Mouse (Mus musculus): ENCODE measurements around the gene Madd. TPM values are rescaled to one million over a fixed set of nuclear protein-coding genes. Genes with fewer than 3 reads are reported as not detected.

Gene Madd
- polyA plus RNA-seq, 1 experiment from 2014 or later, result 21.4 TPM

DNA sequence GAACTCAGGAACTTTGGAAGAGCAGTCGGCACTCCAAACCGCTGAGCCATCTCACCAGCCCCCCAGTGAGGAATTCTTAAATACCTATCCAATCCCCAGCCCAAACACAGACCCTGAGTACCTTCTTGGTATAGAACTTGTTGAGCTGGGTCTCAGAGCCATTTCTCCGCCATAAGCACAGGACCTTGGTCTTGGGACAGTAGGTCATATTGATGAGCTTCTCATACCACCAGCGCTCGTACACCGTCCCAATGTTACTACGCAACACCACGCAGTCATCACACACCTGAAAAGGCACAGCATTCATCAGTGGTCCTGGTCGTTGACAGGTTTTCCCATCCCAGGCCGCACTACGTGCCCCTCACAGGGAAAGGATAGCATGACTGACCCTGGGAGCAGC is 40.2 kb downstream of the Madd start:
- H3K4me2 ChIP-seq (ENCODE audit: low read depth), result no peak overlapping the region
- WGBS, result 95% methylated on average over 11 of the region's 11 CpGs
- ATAC-seq (ENCODE audit: insufficient read depth, low FRiP score, low TSS enrichment), result no peak
- H3K4me1 ChIP-seq (ENCODE audit: control insufficient read depth, insufficient read depth, low read length), result no peaks in the 10 kb centered on the region
- H3K27me3 ChIP-seq (ENCODE audit: control insufficient read depth, insufficient read depth, low read length), result no peaks in the 10 kb centered on the region
- no peak for DNase-seq (ENCODE audit: low spot score)
- no peak overlapping the region for H3K9ac ChIP-seq (ENCODE audit: low read length)
- H3K27ac ChIP-seq (ENCODE audit: low read depth, low read length), result no peak overlapping the region
- H3K36me3 ChIP-seq (ENCODE audit: control insufficient read depth, insufficient read depth, low read length), result peaks cover 5% of the 10 kb centered on the region; the same call in 1 of the 2 replicates
- H3K9me3 ChIP-seq (ENCODE audit: control insufficient read depth, low read length), result no peaks in the 10 kb centered on the region
- no peak overlapping the region for H3K4me3 ChIP-seq (ENCODE audit: low read depth, low read length)

DNA sequence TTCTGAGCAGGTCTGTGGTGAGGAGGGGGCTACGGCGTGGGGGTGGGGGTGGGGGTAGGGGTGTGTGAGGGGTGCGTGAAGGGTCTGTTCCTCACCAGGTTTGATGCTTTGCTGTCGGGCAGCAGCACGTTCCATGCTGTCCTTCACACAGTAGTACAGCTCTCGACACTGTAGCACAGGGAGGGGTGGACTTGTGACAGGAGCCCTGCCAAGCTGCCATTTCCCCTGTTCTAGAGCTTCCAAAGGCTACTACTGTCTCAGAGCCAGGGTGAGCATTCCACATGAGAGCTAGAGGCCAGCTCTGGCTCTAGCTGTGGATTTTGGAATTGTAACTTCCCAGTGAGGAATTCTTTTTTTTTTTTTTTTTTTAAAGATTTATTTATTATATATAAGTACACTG is 40.7 kb downstream of the Madd start:
- H3K4me2 ChIP-seq (ENCODE audit: low read depth), result no peak overlapping the region
- DNase-seq (ENCODE audit: low spot score) (no peak), ATAC-seq (ENCODE audit: insufficient read depth, low FRiP score, low TSS enrichment) (no peak)
- no peak overlapping the region for H3K4me3 ChIP-seq (ENCODE audit: low read depth, low read length)
- no peak overlapping the region for H3K27ac ChIP-seq (ENCODE audit: low read depth, low read length)
- no peaks in the 10 kb centered on the region for H3K27me3 ChIP-seq (ENCODE audit: control insufficient read depth, insufficient read depth, low read length)
- 95% methylated on average over 6 of the region's 6 CpGs for WGBS
- no peaks in the 10 kb centered on the region for H3K9me3 ChIP-seq (ENCODE audit: control insufficient read depth, low read length)
- H3K4me1 ChIP-seq (ENCODE audit: control insufficient read depth, insufficient read depth, low read length), result no peaks in the 10 kb centered on the region
- no peak overlapping the region for H3K9ac ChIP-seq (ENCODE audit: low read length)
- H3K36me3 ChIP-seq (ENCODE audit: control insufficient read depth, insufficient read depth, low read length), result peaks cover 5% of the 10 kb centered on the region; the same call in 1 of the 2 replicates

- Histone ChIP-seq H3K4me2 (ENCODE audit: low read depth) (no peak overlapping the region), H3K9ac (ENCODE audit: low read length) (no peak overlapping the region), H3K4me1 (ENCODE audit: control insufficient read depth, insufficient read depth, low read length) (no peaks in the 10 kb centered on the region), H3K27me3 (ENCODE audit: control insufficient read depth, insufficient read depth, low read length) (no peaks in the 10 kb centered on the region), H3K27ac (ENCODE audit: low read depth, low read length) (no peak overlapping the region), H3K4me3 (ENCODE audit: low read depth, low read length) (no peak overlapping the region), H3K36me3 (ENCODE audit: control insufficient read depth, insufficient read depth, low read length) (0 out of 2 replicates have a peak, but pooled peaks cover 3% of the 10 kb centered on the region), H3K9me3 (ENCODE audit: control insufficient read depth, low read length) (no peaks in the 10 kb centered on the region)
- no peak for DNase-seq (ENCODE audit: low spot score)
- WGBS, result 78% methylated on average over 8 of the region's 8 CpGs
- no peak for ATAC-seq (ENCODE audit: insufficient read depth, low FRiP score, low TSS enrichment)
Measured at GRCm38 (mm10) chr2:91139764-91140163, 43.9 kb downstream of the Madd start.

DNA sequence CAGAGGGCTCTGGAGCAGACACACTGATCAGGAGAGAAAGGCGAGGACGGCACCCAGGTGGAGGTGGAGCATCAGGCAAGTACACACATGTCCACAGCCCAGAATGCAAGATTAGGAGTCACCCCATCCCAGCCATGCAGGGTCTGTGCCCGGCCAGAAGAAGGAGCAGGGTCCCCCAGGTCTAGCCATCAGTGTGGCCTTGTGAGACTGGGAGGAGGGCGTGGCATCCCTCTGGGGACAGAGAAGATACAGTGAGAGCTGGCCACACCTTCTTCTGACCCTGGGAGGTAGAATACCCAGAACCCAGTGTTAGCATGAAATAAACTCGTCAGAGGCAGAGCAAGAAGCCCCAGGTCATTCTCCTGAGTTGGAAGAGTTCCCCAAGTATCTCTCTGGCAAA is 44.3 kb downstream of the Madd start:
- 66% methylated on average over 5 of the region's 5 CpGs for WGBS
- Histone ChIP-seq H3K27me3 (ENCODE audit: control insufficient read depth, insufficient read depth, low read length) (no peaks in the 10 kb centered on the region), H3K9ac (ENCODE audit: low read length) (no peak overlapping the region), H3K9me3 (ENCODE audit: control insufficient read depth, low read length) (no peaks in the 10 kb centered on the region), H3K27ac (ENCODE audit: low read depth, low read length) (no peak overlapping the region), H3K4me3 (ENCODE audit: low read depth, low read length) (no peak overlapping the region), H3K36me3 (ENCODE audit: control insufficient read depth, insufficient read depth, low read length) (0 out of 2 replicates have a peak, but pooled peaks cover 3% of the 10 kb centered on the region), H3K4me2 (ENCODE audit: low read depth) (no peak overlapping the region), H3K4me1 (ENCODE audit: control insufficient read depth, insufficient read depth, low read length) (no peaks in the 10 kb centered on the region)
- DNase-seq (ENCODE audit: low spot score) (no peak), ATAC-seq (ENCODE audit: insufficient read depth, low FRiP score, low TSS enrichment) (no peak)

GRCm38 (mm10) chr2:91137481-91137880 is 46.2 kb downstream of the Madd start:
- 86% methylated on average over 6 of the region's 6 CpGs for WGBS
- no peaks in the 10 kb centered on the region for H3K4me1 ChIP-seq (ENCODE audit: control insufficient read depth, insufficient read depth, low read length)
- no peaks in the 10 kb centered on the region for H3K36me3 ChIP-seq (ENCODE audit: control insufficient read depth, insufficient read depth, low read length)
- H3K4me2 ChIP-seq (ENCODE audit: low read depth), result no peak overlapping the region
- H3K9ac ChIP-seq (ENCODE audit: low read length), result no peak overlapping the region
- no peak overlapping the region for H3K4me3 ChIP-seq (ENCODE audit: low read depth, low read length)
- ATAC-seq (ENCODE audit: insufficient read depth, low FRiP score, low TSS enrichment) (no peak), DNase-seq (ENCODE audit: low spot score) (no peak)
- no peaks in the 10 kb centered on the region for H3K27me3 ChIP-seq (ENCODE audit: control insufficient read depth, insufficient read depth, low read length)
- H3K9me3 ChIP-seq (ENCODE audit: control insufficient read depth, low read length), result no peaks in the 10 kb centered on the region
- no peak overlapping the region for H3K27ac ChIP-seq (ENCODE audit: low read depth, low read length)

DNA sequence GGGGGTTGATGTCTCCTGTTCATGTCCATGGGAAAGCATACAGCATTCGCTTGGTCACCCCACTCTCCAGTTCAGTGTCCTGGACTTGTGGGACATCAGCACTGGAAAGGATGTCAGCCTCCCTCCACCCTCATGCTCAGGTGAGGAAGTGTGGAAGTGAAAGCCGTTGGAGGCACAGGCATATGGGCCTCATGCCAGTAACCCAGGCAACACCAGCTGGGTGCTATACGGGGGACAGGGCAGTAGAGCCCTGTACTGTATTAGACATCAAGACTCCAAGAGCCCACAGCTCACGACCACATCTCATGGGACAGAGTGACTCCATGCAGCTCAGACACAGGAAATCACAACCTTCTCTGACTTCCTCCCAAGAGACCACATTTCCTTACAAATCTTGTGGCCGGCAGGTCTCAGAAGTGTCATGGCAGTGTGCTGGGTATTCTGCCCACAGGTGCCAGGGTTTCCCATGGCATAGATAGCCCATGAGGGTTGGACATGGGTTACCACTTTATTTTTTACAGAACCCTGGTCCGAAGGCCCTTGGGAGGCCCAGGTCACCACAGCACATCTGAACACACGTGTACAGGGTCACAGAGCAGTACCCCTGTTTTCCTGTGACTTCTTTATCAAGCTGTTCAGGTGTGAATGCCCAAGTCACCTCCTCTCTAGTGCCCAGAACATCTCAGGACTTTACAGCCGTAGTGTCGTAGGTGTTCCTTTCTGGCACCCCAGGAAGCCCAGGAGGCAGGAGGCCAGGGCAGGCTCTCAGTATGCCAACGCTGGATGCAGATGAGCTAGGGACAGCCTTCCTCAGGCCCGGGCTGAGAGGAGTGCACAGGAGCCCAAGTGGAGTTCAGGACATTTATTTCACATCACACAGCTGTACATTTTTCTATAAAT is 46.9 kb downstream of the Madd start:
- 84% methylated on average over 11 of the region's 11 CpGs for WGBS
- no peaks in the 10 kb centered on the region for H3K4me1 ChIP-seq (ENCODE audit: control insufficient read depth, insufficient read depth, low read length)
- no peak overlapping the region for H3K9ac ChIP-seq (ENCODE audit: low read length)
- H3K27me3 ChIP-seq (ENCODE audit: control insufficient read depth, insufficient read depth, low read length), result no peaks in the 10 kb centered on the region
- no peaks in the 10 kb centered on the region for H3K36me3 ChIP-seq (ENCODE audit: control insufficient read depth, insufficient read depth, low read length)
- no peaks in the 10 kb centered on the region for H3K9me3 ChIP-seq (ENCODE audit: control insufficient read depth, low read length)
- DNase-seq (ENCODE audit: low spot score) (no peak), ATAC-seq (ENCODE audit: insufficient read depth, low FRiP score, low TSS enrichment) (no peak)
- H3K4me3 ChIP-seq (ENCODE audit: low read depth, low read length), result no peak overlapping the region
- H3K4me2 ChIP-seq (ENCODE audit: low read depth), result no peak overlapping the region
- no peak overlapping the region for H3K27ac ChIP-seq (ENCODE audit: low read depth, low read length)

GRCm38 (mm10) chr2:91132035-91132434 is 51.6 kb downstream of the Madd start:
- ATAC-seq (ENCODE audit: insufficient read depth, low FRiP score, low TSS enrichment) (no peak), DNase-seq (ENCODE audit: low spot score) (no peak)
- Histone ChIP-seq H3K4me1 (ENCODE audit: control insufficient read depth, insufficient read depth, low read length) (no peaks in the 10 kb centered on the region), H3K9ac (ENCODE audit: low read length) (no peak overlapping the region), H3K4me3 (ENCODE audit: low read depth, low read length) (no peak overlapping the region), H3K9me3 (ENCODE audit: control insufficient read depth, low read length) (no peaks in the 10 kb centered on the region), H3K4me2 (ENCODE audit: low read depth) (no peak overlapping the region), H3K27ac (ENCODE audit: low read depth, low read length) (no peak overlapping the region), H3K36me3 (ENCODE audit: control insufficient read depth, insufficient read depth, low read length) (no peaks in the 10 kb centered on the region), H3K27me3 (ENCODE audit: control insufficient read depth, insufficient read depth, low read length) (no peaks in the 10 kb centered on the region)
- 85% methylated on average over 3 of the region's 3 CpGs for WGBS

DNA sequence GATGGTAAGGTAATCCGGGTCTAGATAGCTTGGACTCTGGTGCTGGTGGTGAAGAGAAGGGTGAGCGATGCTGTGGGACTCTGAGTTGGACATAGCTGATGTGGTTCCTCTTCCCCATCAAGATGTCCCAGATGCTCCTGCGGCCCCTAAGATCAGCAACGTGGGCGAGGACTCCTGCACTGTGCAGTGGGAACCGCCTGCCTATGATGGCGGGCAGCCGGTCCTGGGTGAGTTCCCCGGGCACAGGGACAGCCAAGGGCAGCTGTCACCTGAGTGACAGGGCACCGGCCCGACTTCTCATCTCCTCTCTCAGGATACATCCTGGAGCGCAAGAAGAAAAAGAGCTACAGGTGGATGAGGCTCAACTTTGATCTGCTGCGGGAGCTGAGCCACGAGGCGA is 52.4 kb downstream of the Madd start:
- Histone ChIP-seq H3K36me3 (ENCODE audit: control insufficient read depth, insufficient read depth, low read length) (no peaks in the 10 kb centered on the region), H3K4me3 (ENCODE audit: low read depth, low read length) (no peak overlapping the region), H3K4me2 (ENCODE audit: low read depth) (no peak overlapping the region), H3K27me3 (ENCODE audit: control insufficient read depth, insufficient read depth, low read length) (no peaks in the 10 kb centered on the region), H3K4me1 (ENCODE audit: control insufficient read depth, insufficient read depth, low read length) (no peaks in the 10 kb centered on the region), H3K9me3 (ENCODE audit: control insufficient read depth, low read length) (no peaks in the 10 kb centered on the region), H3K27ac (ENCODE audit: low read depth, low read length) (no peak overlapping the region), H3K9ac (ENCODE audit: low read length) (no peak overlapping the region)
- ATAC-seq (ENCODE audit: insufficient read depth, low FRiP score, low TSS enrichment), result no peak
- no peak for DNase-seq (ENCODE audit: low spot score)
- 91% methylated on average over 15 of the region's 15 CpGs for WGBS

DNA sequence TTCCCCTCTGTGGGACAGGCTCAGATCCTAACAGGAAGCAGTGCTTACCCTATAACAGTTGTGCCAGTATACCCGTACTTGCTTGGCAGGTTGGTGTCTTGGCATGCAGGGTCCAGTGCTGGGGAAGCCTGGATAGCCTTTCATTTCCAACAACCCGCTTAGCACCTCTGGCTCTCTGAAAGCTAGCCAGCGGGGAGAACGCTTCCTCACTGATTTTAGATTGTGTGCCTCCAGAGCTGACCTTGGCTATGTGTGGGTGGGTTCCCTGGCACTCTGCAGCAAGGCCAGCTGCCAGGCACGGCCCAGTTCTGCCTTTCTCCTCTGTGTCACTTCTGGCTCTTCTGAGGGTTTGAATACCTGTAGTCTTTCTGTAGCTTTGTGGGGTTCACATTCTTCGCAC is 53.5 kb downstream of the Madd start:
- WGBS, result 86% methylated on average over 6 of the region's 6 CpGs
- ATAC-seq (ENCODE audit: insufficient read depth, low FRiP score, low TSS enrichment), result no peak
- no peak overlapping the region for H3K4me2 ChIP-seq (ENCODE audit: low read depth)

More for the DNA sequence above, 53.5 kb downstream of the Madd start:
- H3K36me3 ChIP-seq (ENCODE audit: control insufficient read depth, insufficient read depth, low read length), result no peaks in the 10 kb centered on the region
- no peaks in the 10 kb centered on the region for H3K27me3 ChIP-seq (ENCODE audit: control insufficient read depth, insufficient read depth, low read length)
- no peak overlapping the region for H3K9ac ChIP-seq (ENCODE audit: low read length)
- DNase-seq (ENCODE audit: low spot score), result no peak
- no peak overlapping the region for H3K4me3 ChIP-seq (ENCODE audit: low read depth, low read length)
- H3K4me1 ChIP-seq (ENCODE audit: control insufficient read depth, insufficient read depth, low read length), result no peaks in the 10 kb centered on the region
- no peak overlapping the region for H3K27ac ChIP-seq (ENCODE audit: low read depth, low read length)
- H3K9me3 ChIP-seq (ENCODE audit: control insufficient read depth, low read length), result no peaks in the 10 kb centered on the region

Measured in neural tube, embryonic 11.5 days (tissue).